Mouse (Mus musculus): ENCODE results near the gene Csrp1. TPM values are rescaled to one million over a fixed set of nuclear protein-coding genes. Genes with fewer than 3 reads are reported as not detected.

Csrp1 gene
- total RNA-seq, 2 experiments from 2014 or later = 31.2 to 32.8 TPM

GRCm38 (mm10) chr1:135694181-135694580 is 25.7 kb upstream of the Csrp1 start:
- intact Hi-C loops (cut with DNase I) = no loop called here

GRCm38 (mm10) chr1:135697462-135697861 is 22.4 kb upstream of the Csrp1 start:
- DNase-seq = no peak
- intact Hi-C loops (cut with DNase I) = no loop called here

More at GRCm38 (mm10) chr1:135694181-135694580, 25.7 kb upstream of the Csrp1 start:
- no peak for DNase-seq

GRCm38 (mm10) chr1:135698046-135698445 is 21.8 kb upstream of the Csrp1 start:
- intact Hi-C loops (cut with DNase I) = no loop called here

GRCm38 (mm10) chr1:135698451-135698921 is 21.4 kb upstream of the Csrp1 start:
- DNase-seq = peak; percentile 35
- intact Hi-C loops (cut with DNase I) = no loop called here

More at GRCm38 (mm10) chr1:135698046-135698445, 21.8 kb upstream of the Csrp1 start:
- DNase-seq = peak; percentile 42

- intact Hi-C loops (cut with DNase I) = no loop called here
- DNase-seq = peak; percentile 89
Measured at GRCm38 (mm10) chr1:135698996-135699705, 20.7 kb upstream of the Csrp1 start.

- intact Hi-C loops (cut with DNase I) = no loop called here
- no peak for DNase-seq
Measured at GRCm38 (mm10) chr1:135699892-135700291, 20.0 kb upstream of the Csrp1 start.

GRCm38 (mm10) chr1:135700605-135701004 is 19.3 kb upstream of the Csrp1 start:
- intact Hi-C loops (cut with DNase I) = no loop called here

GRCm38 (mm10) chr1:135701314-135701713 is 18.5 kb upstream of the Csrp1 start:
- intact Hi-C loops (cut with DNase I) = no loop called here
- no peak for DNase-seq

More at GRCm38 (mm10) chr1:135700605-135701004, 19.3 kb upstream of the Csrp1 start:
- peak; percentile 83 for DNase-seq

GRCm38 (mm10) chr1:135702722-135703121 is 17.1 kb upstream of the Csrp1 start:
- intact Hi-C loops (cut with DNase I) = no loop called here
- no peak for DNase-seq

GRCm38 (mm10) chr1:135704317-135704821 is 15.5 kb upstream of the Csrp1 start:
- no peak for DNase-seq
- intact Hi-C loops (cut with DNase I) = no loop called here

- DNase-seq = no peak
- intact Hi-C loops (cut with DNase I) = no loop called here
Measured at GRCm38 (mm10) chr1:135708369-135708768, 11.5 kb upstream of the Csrp1 start.

- no peak for DNase-seq
- intact Hi-C loops (cut with DNase I) = no loop called here
Measured at GRCm38 (mm10) chr1:135711126-135711525, 8.7 kb upstream of the Csrp1 start.

- intact Hi-C loops (cut with DNase I) = no loop called here
- DNase-seq = no peak
Measured at GRCm38 (mm10) chr1:135714028-135714815, 5.6 kb upstream of the Csrp1 start.

GRCm38 (mm10) chr1:135714901-135715609 is 4.8 kb upstream of the Csrp1 start:
- intact Hi-C loops (cut with DNase I) = no loop called here

GRCm38 (mm10) chr1:135719486-135719885 is 375 bp upstream of the Csrp1 start:
- intact Hi-C loops (cut with DNase I) = no loop called here
- DNase-seq = peak; percentile 60

More at GRCm38 (mm10) chr1:135714901-135715609, 4.8 kb upstream of the Csrp1 start:
- no peak for DNase-seq

GRCm38 (mm10) chr1:135723016-135723415 is 3.2 kb downstream of the Csrp1 start:
- intact Hi-C loops (cut with DNase I) = loop anchor here (5.0 to 10.0 kb wide), 2 partner anchors 64 to 222 kb away; no protein-coding TSS in a partner anchor
- no peak for DNase-seq

- intact Hi-C loops (cut with DNase I) = loop anchor here (5.0 to 10.0 kb wide), 2 partner anchors 63 to 221 kb away; no protein-coding TSS in a partner anchor
Measured at GRCm38 (mm10) chr1:135724134-135724533, 4.3 kb downstream of the Csrp1 start.

GRCm38 (mm10) chr1:135725324-135725723 is 5.5 kb downstream of the Csrp1 start:
- intact Hi-C loops (cut with DNase I) = loop anchor here (10.0 kb wide), 1 partner anchor 219 kb away; no protein-coding TSS in a partner anchor
- DNase-seq = no peak

More at GRCm38 (mm10) chr1:135724134-135724533, 4.3 kb downstream of the Csrp1 start:
- no peak for DNase-seq

- no peak for DNase-seq
- intact Hi-C loops (cut with DNase I) = loop anchor here (10.0 kb wide), 1 partner anchor 219 kb away; no protein-coding TSS in a partner anchor
Measured at GRCm38 (mm10) chr1:135725936-135726335, 6.1 kb downstream of the Csrp1 start.
